Mouse (Mus musculus): Measurements from ENCODE around the gene Has3. TPM values are rescaled to one million over a fixed set of nuclear protein-coding genes. Genes with fewer than 3 reads are reported as not detected.

Gene Has3
- polyA plus RNA-seq, 1 experiment: 0.15 TPM

DNA sequence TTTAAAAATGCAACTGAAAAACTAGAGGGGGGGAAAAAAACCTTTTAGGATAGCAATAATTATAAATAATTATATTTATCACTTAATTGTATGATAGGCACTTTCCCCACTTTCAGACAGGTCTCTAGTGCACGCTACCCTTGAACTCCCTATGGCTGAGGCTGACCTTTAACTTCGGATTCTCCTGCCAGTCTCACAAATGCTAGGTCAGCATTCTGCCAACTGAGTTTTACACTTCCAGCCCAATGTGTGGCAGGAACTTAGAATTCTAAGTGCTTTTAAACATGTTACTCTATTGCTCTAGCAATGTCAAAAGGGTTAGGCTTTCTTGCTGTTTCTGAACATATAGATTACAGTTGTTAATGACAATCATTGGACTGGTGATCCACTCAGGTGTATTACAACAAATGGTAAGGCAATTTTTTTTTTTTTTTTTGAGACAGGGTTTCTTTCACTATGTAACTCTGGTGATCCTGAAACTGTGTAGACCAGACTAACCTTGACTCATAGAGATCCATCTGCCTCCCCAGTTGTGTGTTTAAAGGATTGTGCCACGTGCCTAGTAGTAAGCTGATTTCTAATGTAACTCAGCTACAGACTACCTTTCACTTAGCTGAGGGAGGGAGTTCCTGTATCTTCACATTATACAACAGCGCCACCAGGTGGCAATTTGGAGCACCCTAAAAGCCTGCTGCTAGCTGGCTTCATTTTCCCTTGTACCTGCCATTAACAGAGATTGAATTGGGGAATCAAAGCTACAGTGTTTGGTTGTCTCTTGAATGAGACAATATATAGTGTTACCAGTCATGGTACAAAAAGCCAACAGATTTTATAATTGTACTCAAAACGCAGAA, 17.5 kb downstream of the Has3 start:
- no peak for TF ChIP-seq POLR2A (IDR thresholded peaks at IDR 0.05; ENCODE audit: low read depth, low read length)
- TF ChIP-seq CTCF (IDR thresholded peaks at IDR 0.05; ENCODE audit: extremely low read depth, insufficient read depth, insufficient read length, insufficient replicate concordance): peak; percentile 68; the same call in 1 of the 2 replicates
- Histone ChIP-seq H3K4me1 (ENCODE audit: control insufficient read depth, insufficient read depth, insufficient read length) (no peaks in the 10 kb centered on the region; the same call in 1 of the 2 replicates), H3K27me3 (ENCODE audit: control insufficient read depth, insufficient read depth, low read length) (no peaks in the 10 kb centered on the region), H3K4me3 (ENCODE audit: extremely low read depth, insufficient read depth, insufficient read length) (no peak overlapping the region), H3K36me3 (ENCODE audit: control insufficient read depth, insufficient read depth, low read length) (peaks cover 25% of the 10 kb centered on the region), H3K27ac (ENCODE audit: insufficient read depth, low read length) (no peak overlapping the region)
- WGBS: 41% methylated on average over 5 of the region's 5 CpGs
- DNase-seq (ENCODE audit: low read depth in 1 of 2, low spot score in 2 of 2): peak; percentile 66 to 76

DNA sequence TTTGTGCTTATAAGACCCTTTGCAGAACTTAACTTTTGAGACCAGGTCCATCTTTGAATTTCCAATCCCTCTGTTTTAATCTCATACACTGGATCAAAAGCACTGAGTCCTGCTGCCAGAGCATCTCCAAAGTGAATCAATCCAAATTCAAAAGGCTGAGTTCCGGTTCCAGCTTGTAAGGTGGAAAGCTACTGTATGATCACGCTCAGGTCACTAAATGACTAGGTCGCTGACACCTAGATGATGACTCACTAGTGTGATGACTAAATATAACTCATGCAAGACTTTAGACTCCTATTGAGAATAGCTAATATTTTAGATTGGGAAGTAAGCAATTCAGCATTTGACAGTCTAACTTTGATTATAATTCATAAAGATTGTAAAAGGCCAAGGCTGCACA, 18.8 kb downstream of the Has3 start:
- Histone ChIP-seq H3K27ac (ENCODE audit: insufficient read depth, low read length) (no peak overlapping the region), H3K27me3 (ENCODE audit: control insufficient read depth, insufficient read depth, low read length) (no peaks in the 10 kb centered on the region), H3K4me1 (ENCODE audit: control insufficient read depth, insufficient read depth, insufficient read length) (no peaks in the 10 kb centered on the region; the same call in none of the 2 replicates), H3K36me3 (ENCODE audit: control insufficient read depth, insufficient read depth, low read length) (peaks cover 16% of the 10 kb centered on the region), H3K4me3 (ENCODE audit: extremely low read depth, insufficient read depth, insufficient read length) (no peak overlapping the region)
- TF ChIP-seq CTCF (IDR thresholded peaks at IDR 0.05; ENCODE audit: extremely low read depth, insufficient read depth, insufficient read length, insufficient replicate concordance) (no peak), POLR2A (IDR thresholded peaks at IDR 0.05; ENCODE audit: low read depth, low read length) (no peak)
- DNase-seq (ENCODE audit: low read depth in 1 of 2, low spot score in 2 of 2): no peak
- WGBS: 79% methylated on average over 3 of the region's 3 CpGs

DNA sequence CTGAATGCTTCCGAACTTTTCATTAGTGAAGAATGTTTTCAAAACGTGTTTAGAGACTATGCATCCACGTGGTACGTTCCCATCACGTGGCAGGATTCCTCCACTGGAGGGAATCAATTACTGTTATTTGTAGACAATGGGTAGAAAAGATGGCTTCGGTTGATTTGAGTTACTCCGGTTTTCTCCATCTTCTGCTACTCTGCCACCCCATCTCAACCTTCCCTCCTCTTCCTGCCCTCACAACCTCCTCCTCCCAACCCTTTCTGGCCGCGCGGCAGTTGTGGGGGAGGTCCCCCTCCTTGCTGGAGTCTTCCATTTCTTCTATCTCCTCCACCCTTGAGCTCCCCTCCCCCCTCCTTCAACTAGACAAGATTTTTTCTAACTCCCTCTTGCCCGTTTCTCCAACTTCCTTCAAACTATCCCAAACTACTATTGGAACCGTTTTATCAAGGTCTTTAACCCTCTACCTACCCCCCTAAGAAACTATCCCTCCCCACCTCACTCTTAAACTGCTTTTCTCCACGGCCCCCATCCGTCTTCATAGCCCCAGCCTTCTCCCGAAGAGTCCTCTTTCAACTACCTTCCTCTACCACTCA, 22.3 kb downstream of the Has3 start:
- peak overlapping the region; percentile 72 for H3K4me3 ChIP-seq (ENCODE audit: extremely low read depth, insufficient read depth, insufficient read length)
- no peak for DNase-seq (ENCODE audit: low read depth in 1 of 2, low spot score in 2 of 2)
- H3K4me1 ChIP-seq (ENCODE audit: control insufficient read depth, insufficient read depth, insufficient read length): no peaks in the 10 kb centered on the region; the same call in none of the 2 replicates
- no peaks in the 10 kb centered on the region for H3K27me3 ChIP-seq (ENCODE audit: control insufficient read depth, insufficient read depth, low read length)
- H3K27ac ChIP-seq (ENCODE audit: insufficient read depth, low read length): peak overlapping the region; percentile 94; the same call in 1 of the 2 replicates
- under 1% methylated on average over 15 of the region's 15 CpGs for WGBS
- no peaks in the 10 kb centered on the region for H3K36me3 ChIP-seq (ENCODE audit: control insufficient read depth, insufficient read depth, low read length)
- TF ChIP-seq POLR2A (IDR thresholded peaks at IDR 0.05; ENCODE audit: low read depth, low read length) (no peak), CTCF (IDR thresholded peaks at IDR 0.05; ENCODE audit: extremely low read depth, insufficient read depth, insufficient read length, insufficient replicate concordance) (no peak)

DNA sequence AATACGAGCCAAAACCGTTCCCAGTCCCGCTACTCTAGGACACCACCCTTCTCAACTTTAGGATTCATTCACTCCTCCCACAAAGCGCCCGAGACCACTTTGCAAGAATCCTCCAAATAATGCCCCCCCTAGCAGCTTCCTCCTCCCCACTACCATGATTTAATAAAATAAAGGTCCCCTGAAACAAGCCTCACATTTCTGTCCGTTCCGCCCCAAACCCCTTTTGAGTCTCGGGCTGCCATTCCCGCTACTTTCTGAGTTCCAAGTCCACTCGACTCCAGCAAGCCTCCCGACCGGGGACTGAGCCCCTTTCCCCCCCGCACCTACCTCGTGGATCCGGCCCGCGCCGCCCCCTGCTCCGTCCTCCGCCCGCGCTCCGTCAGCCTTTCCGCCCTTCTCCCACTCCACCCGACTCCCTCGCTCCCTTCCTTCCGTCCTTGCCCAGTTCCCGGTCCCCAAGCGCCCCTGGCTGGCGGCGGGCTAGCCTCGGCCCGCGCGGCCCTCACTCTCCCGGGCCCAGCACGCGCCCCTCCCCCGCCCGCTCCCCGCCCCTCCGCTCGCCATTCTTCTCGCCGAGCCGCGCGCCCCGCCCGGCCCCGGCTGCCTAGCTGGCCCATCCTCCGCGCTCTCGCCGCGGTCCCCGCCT, 22.9 kb downstream of the Has3 start:
- no peak for TF ChIP-seq POLR2A (IDR thresholded peaks at IDR 0.05; ENCODE audit: low read depth, low read length)
- TF ChIP-seq CTCF (IDR thresholded peaks at IDR 0.05; ENCODE audit: extremely low read depth, insufficient read depth, insufficient read length, insufficient replicate concordance): no peak
- Histone ChIP-seq H3K4me3 (ENCODE audit: extremely low read depth, insufficient read depth, insufficient read length) (peak overlapping the region; percentile 72), H3K4me1 (ENCODE audit: control insufficient read depth, insufficient read depth, insufficient read length) (no peaks in the 10 kb centered on the region; the same call in none of the 2 replicates), H3K36me3 (ENCODE audit: control insufficient read depth, insufficient read depth, low read length) (peaks cover 1% of the 10 kb centered on the region; the same call in 1 of the 2 replicates), H3K27me3 (ENCODE audit: control insufficient read depth, insufficient read depth, low read length) (no peaks in the 10 kb centered on the region), H3K27ac (ENCODE audit: insufficient read depth, low read length) (peak overlapping the region; percentile 94)
- DNase-seq (ENCODE audit: low read depth in 1 of 2, low spot score in 2 of 2): peak in 1 of 2 experiments; percentile 44
- WGBS: 2% methylated on average over 46 of the region's 57 CpGs

DNA sequence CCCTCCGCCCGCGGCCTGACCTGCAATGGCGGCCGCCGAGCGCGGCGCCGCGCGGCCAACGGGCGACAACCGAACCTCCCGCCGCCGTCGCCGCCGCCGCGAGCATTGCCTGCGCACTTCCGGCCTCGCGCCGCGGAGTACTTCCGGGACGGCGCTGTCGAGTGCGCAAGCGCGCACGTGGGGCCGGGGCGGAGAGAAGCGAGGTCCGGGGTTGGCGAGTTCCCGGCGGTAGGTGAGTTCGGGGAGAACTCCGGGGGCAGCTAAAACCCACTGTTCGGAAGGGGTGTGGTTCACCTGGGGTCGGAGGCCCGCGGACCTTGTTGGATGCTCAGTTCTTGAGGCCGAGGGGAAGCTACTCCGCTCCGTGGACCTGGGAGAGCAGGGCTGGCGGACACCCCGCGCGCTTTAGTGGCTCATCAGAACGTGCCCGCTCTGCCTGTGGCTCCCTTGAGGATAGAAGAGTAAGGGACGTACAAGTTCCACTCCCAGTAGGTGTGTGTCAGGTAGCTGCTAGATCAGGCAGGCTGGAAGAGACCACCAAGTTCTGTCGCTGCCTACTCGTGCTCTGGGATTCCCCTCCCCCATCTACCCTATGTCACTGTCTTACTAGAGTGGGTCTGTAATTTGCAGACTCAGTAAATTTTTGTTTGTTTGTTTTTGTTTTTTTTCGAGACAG, 23.6 kb downstream of the Has3 start, which contains the start of gene Utp4:
Utp4 (plus strand) TSS at position 156 of the 676 bp plus-strand sequence.
- TF ChIP-seq CTCF (IDR thresholded peaks at IDR 0.05; ENCODE audit: extremely low read depth, insufficient read depth, insufficient read length, insufficient replicate concordance) (no peak), POLR2A (IDR thresholded peaks at IDR 0.05; ENCODE audit: low read depth, low read length) (peak; percentile 51)
- H3K36me3 ChIP-seq (ENCODE audit: control insufficient read depth, insufficient read depth, low read length): peaks cover 6% of the 10 kb centered on the region
- WGBS: under 1% methylated on average over 63 of the region's 63 CpGs
- H3K4me3 ChIP-seq (ENCODE audit: extremely low read depth, insufficient read depth, insufficient read length): peak within 1 kb of the TSS; percentile 72
- no peaks in the 10 kb centered on the region; the same call in none of the 2 replicates for H3K4me1 ChIP-seq (ENCODE audit: control insufficient read depth, insufficient read depth, insufficient read length)
- H3K27ac ChIP-seq (ENCODE audit: insufficient read depth, low read length): peak within 1 kb of the TSS; percentile 94
- DNase-seq (ENCODE audit: low read depth in 1 of 2, low spot score in 2 of 2): peak; percentile 73 to 85
- H3K27me3 ChIP-seq (ENCODE audit: control insufficient read depth, insufficient read depth, low read length): no peaks in the 10 kb centered on the region

DNA sequence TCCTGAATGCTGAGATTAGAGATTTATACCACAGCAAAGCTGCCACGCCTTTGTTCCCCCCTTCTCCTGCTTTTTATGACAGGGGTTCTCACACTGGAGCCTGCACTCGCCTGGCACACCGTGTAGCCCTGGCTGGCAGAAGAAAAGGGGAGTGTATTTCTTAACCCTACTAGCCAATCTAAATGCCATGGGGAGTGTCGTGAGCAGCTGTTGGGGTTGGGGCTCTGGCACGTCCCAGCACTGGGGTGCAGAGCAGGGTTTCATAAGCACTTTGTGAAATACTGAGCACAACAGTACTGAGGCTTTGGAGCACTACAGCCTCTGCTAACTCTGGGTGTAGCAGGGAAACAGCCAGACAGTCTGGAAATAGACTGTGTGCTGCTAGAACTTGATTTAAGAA, 29.4 kb downstream of the Has3 start:
- no peak for DNase-seq (ENCODE audit: low read depth in 1 of 2, low spot score in 2 of 2)
- Histone ChIP-seq H3K36me3 (ENCODE audit: control insufficient read depth, insufficient read depth, low read length) (peaks cover 18% of the 10 kb centered on the region), H3K27me3 (ENCODE audit: control insufficient read depth, insufficient read depth, low read length) (no peaks in the 10 kb centered on the region), H3K27ac (ENCODE audit: insufficient read depth, low read length) (no peak overlapping the region), H3K4me1 (ENCODE audit: control insufficient read depth, insufficient read depth, insufficient read length) (no peaks in the 10 kb centered on the region; the same call in 1 of the 2 replicates), H3K4me3 (ENCODE audit: extremely low read depth, insufficient read depth, insufficient read length) (no peak overlapping the region)
- TF ChIP-seq POLR2A (IDR thresholded peaks at IDR 0.05; ENCODE audit: low read depth, low read length) (no peak), CTCF (IDR thresholded peaks at IDR 0.05; ENCODE audit: extremely low read depth, insufficient read depth, insufficient read length, insufficient replicate concordance) (no peak)
- WGBS: 90% methylated on average over 5 of the region's 5 CpGs
